14 mouse cellular contexts compared by ENCODE assay signal in the genomic region with DNA sequence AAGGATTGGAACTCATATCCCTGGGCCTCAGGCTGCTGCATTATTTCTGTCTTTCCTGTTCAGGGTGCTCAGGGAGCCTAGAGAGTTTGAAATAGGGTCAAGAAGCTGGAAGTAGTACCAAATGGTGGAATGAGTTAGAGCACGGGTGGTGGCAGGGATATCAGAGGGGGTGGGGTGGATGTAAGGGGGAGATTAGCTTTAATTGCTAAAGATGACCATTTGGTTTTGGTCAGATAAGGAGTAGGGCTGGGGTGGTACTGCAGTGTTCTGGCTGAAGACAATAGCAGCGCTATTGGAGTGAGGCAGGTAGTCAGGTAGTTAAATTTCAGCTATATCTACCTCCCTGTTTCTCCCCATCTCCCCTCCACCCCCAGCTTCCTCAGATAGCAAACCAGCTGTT. TPM values are rescaled to one million over a fixed set of nuclear protein-coding genes. Genes with fewer than 3 reads are reported as not detected.
DNase-seq lines count a peak whose midpoint lies in the region; ATAC-seq and TF ChIP-seq lines count a peak whose summit lies in the region.
"Had no signal": no experiment of that assay in that cellular context is flagged by ENCODE, and none has a peak within 500 bp of the region (broad histone marks: within the 10 kb centered on the region; RNA-seq: fewer than 3 reads in every experiment).

No protein-coding gene starts in this region.

- intact Hi-C loops in heart, adult 2 months (cut with DNase I) = loop anchor here (1.0 kb wide), 1 partner anchor 47 kb away; no protein-coding TSS in a partner anchor
- intact Hi-C loops in heart, postnatal 14 days (cut with DNase I) = no loop called here

- peak in 1 of 2 experiments; percentile 2 for DNase-seq in heart, adult 2 months
- no peak for DNase-seq in heart, postnatal 14 days
- DNase-seq in liver = no peak
- DNase-seq in G1E (ENCODE audit: low spot score) = no peak
- DNase-seq in retina, postnatal 1 day = no peak
- DNase-seq: adrenal gland, adult 2 months; cerebellum, adult 9-11 months; layer of hippocampus, adult 9-11 months had no signal

- no peak for TF ChIP-seq CTCF in heart, adult 2 months (IDR thresholded peaks at IDR 0.05)
- TF ChIP-seq CTCF in G1E (IDR thresholded peaks at IDR 0.05; ENCODE audit: low read depth, low read length) = no peak

- H3K79me2 ChIP-seq in heart, adult 2 months (replicated peaks; ENCODE audit: control insufficient read depth, insufficient read depth, low read length) = no peaks in the 10 kb centered on the region

- H3K36me3 ChIP-seq in heart, adult 2 months (ENCODE audit: control insufficient read depth, insufficient read depth, low read length) = peaks cover 3% of the 10 kb centered on the region; the same call in 1 of the 2 replicates
- no peaks in the 10 kb centered on the region for H3K36me3 ChIP-seq in liver, embryonic 12.5 days
- no peaks in the 10 kb centered on the region for H3K36me3 ChIP-seq in G1E (replicated peaks)
- H3K36me3 ChIP-seq in heart, embryonic 16.5 days (ENCODE audit: control insufficient read depth, insufficient read depth) = no peaks in the 10 kb centered on the region
- H3K36me3 ChIP-seq in intestine, embryonic 15.5 days = no peaks in the 10 kb centered on the region

- H3K27me3 ChIP-seq in heart, adult 2 months (ENCODE audit: control insufficient read depth, insufficient read depth, low read length) = no peaks in the 10 kb centered on the region
- H3K27me3 ChIP-seq in liver, embryonic 12.5 days (replicated peaks) = peaks cover 20% of the 10 kb centered on the region
- H3K27me3 ChIP-seq in G1E (ENCODE audit: insufficient read depth, low read length) = peaks cover 11% of the 10 kb centered on the region
- H3K27me3 ChIP-seq in heart, embryonic 16.5 days (ENCODE audit: control insufficient read depth, insufficient read depth, low read length) = no peaks in the 10 kb centered on the region
- no peaks in the 10 kb centered on the region for H3K27me3 ChIP-seq in intestine, embryonic 15.5 days (replicated peaks)

- H3K4me3 ChIP-seq in heart, adult 2 months = no peak overlapping the region
- no peak overlapping the region for H3K4me3 ChIP-seq in liver, embryonic 12.5 days
- H3K4me3 ChIP-seq in G1E (ENCODE audit: low read depth, low read length) = no peak overlapping the region
- no peak overlapping the region for H3K4me3 ChIP-seq in heart, embryonic 16.5 days (ENCODE audit: low read length)
- H3K4me3 ChIP-seq in intestine, embryonic 15.5 days (replicated peaks) = no peak overlapping the region

- H3K4me1 ChIP-seq in heart, adult 2 months (ENCODE audit: control insufficient read depth, insufficient read depth, low read length) = peaks cover 16% of the 10 kb centered on the region
- peaks cover 24% of the 10 kb centered on the region for H3K4me1 ChIP-seq in liver, embryonic 12.5 days
- H3K4me1 ChIP-seq in G1E (ENCODE audit: insufficient read depth, low read depth, low read length) = peaks cover 7% of the 10 kb centered on the region; the same call in 1 of the 2 replicates
- peaks cover 10% of the 10 kb centered on the region for H3K4me1 ChIP-seq in heart, embryonic 16.5 days (ENCODE audit: control insufficient read depth, insufficient read depth, low read length)
- peaks cover 3% of the 10 kb centered on the region; the same call in 1 of the 2 replicates for H3K4me1 ChIP-seq in intestine, embryonic 15.5 days (replicated peaks)

- ATAC-seq in liver, embryonic 12.5 days = peak; percentile 78
- ATAC-seq in G1E (ENCODE audit: extremely low read depth, insufficient number of reproducible peaks, low FRiP score, poor library complexity, severe bottlenecking) = peak; percentile 40; the same call in 1 of the 2 replicates
- ATAC-seq in heart, embryonic 16.5 days (replicated peaks; ENCODE audit: extremely low read depth, insufficient read depth, low FRiP score) = no peak
- no peak for ATAC-seq in intestine, embryonic 15.5 days
- ATAC-seq: inflammation-experienced regulatory T-cells, adult 6 months had no signal

- H3K9ac ChIP-seq in heart, adult 2 months (ENCODE audit: low read depth, low read length) = no peak overlapping the region
- no peak overlapping the region for H3K9ac ChIP-seq in liver, embryonic 12.5 days
- no peak overlapping the region for H3K9ac ChIP-seq in heart, embryonic 16.5 days (ENCODE audit: low read length)
- H3K9ac ChIP-seq in intestine, embryonic 15.5 days = no peak overlapping the region

- TF ChIP-seq POLR2A in heart, adult 2 months (IDR thresholded peaks at IDR 0.05; ENCODE audit: insufficient read depth, low read depth, low read length) = no peak

- no peaks in the 10 kb centered on the region for H3K9me3 ChIP-seq in liver, embryonic 12.5 days (replicated peaks)
- no peaks in the 10 kb centered on the region for H3K9me3 ChIP-seq in G1E (replicated peaks)
- no peaks in the 10 kb centered on the region for H3K9me3 ChIP-seq in heart, embryonic 16.5 days (replicated peaks; ENCODE audit: control insufficient read depth, low read length)
- H3K9me3 ChIP-seq in intestine, embryonic 15.5 days = no peaks in the 10 kb centered on the region

- TF ChIP-seq EP300 in heart, adult 2 months (IDR thresholded peaks at IDR 0.05; ENCODE audit: insufficient read depth, low read depth, low read length) = no peak

- H3K4me2 ChIP-seq in liver, embryonic 12.5 days = peak overlapping the region; percentile 24
- H3K4me2 ChIP-seq in heart, embryonic 16.5 days (ENCODE audit: low read depth, low read length) = no peak overlapping the region
- H3K4me2 ChIP-seq in intestine, embryonic 15.5 days (replicated peaks) = no peak overlapping the region

- peak overlapping the region; percentile 85 for H3K27ac ChIP-seq in heart, adult 2 months
- H3K27ac ChIP-seq in liver, embryonic 12.5 days = no peak overlapping the region
- peak overlapping the region; percentile 75 for H3K27ac ChIP-seq in heart, embryonic 16.5 days (ENCODE audit: low read length)
- no peak overlapping the region for H3K27ac ChIP-seq in intestine, embryonic 15.5 days
- H3K27ac ChIP-seq: kidney, postnatal 0 days had no signal

- WGBS in heart, adult 2 months = 50% methylated on average over 2 of the region's 2 CpGs
- 5% methylated on average over 2 of the region's 2 CpGs for WGBS in liver, embryonic 12.5 days (ENCODE audit: insufficient replicate concordance)
- WGBS in heart, embryonic 16.5 days = 30% methylated on average over 2 of the region's 2 CpGs
- WGBS in intestine, embryonic 15.5 days = 33% methylated on average over 2 of the region's 2 CpGs

RNA-seq across cellular contexts. Expression of gene Aplnr, which starts 4.8 kb away (rescaled TPM):
- total RNA-seq in heart, adult 2 months (2021) = 10 to 100 TPM; 20.5 to 21.4 TPM
- polyA plus RNA-seq in heart, adult 2 months (2012; rRNA removed) = 35.3 and 76.1 TPM in 2 replicates
- total RNA-seq in heart, postnatal 14 days (2021) = 100 to 1,000 TPM in 1 of 2 experiments, 10 to 100 TPM in 1; 93.4 to 104 TPM
- 5.1 and 5.3 TPM in 2 replicates for polyA plus RNA-seq in liver, embryonic 12.5 days (2016; fragmentation: Nextera tagmentation; extraction: Ambion mirVana)
- not detected in 2 replicates for total RNA-seq in G1E (2014; fragmentation: Nextera tagmentation)
- total RNA-seq in G1E (2017) = 0.12 and 0.22 TPM in 2 replicates
- polyA plus RNA-seq in G1E (2012) = not detected in 2 replicates
- polyA plus RNA-seq in heart, embryonic 16.5 days (2015; fragmentation: Nextera tagmentation; extraction: Ambion mirVana) = 42.9 and 53.3 TPM in 2 replicates
- 59.6 and 64.8 TPM in 2 replicates for polyA plus RNA-seq in intestine, embryonic 15.5 days (2015; fragmentation: Nextera tagmentation; extraction: Ambion mirVana)
- total RNA-seq: monocyte, adult 5-6 weeks had no signal
- polyA plus RNA-seq: inflammation-experienced regulatory T-cells, adult 6 months had no signal

Comparison
In these comparisons a context has a peak if more than half of its experiments do, and no peak if none do; other contexts are left out.
1. H3K27ac ChIP-seq: peak in heart, adult 2 months (single experiment) and heart, embryonic 16.5 days (single experiment); none in liver, embryonic 12.5 days (single experiment) and intestine, embryonic 15.5 days (single experiment).
2. ATAC-seq: peak in liver, embryonic 12.5 days (single experiment) and G1E (single experiment); none in heart, embryonic 16.5 days (single experiment) and intestine, embryonic 15.5 days (single experiment).